Mouse (Mus musculus) ES-E14 (cell line): ENCODE data around the gene Trabd. TPM values are rescaled to one million over a fixed set of nuclear protein-coding genes. Genes with fewer than 3 reads are reported as not detected.
A peak's percentile ranks its signal among the peaks of the same experiment; 100 is the strongest.

Experiments
- DNase-seq: peaks from one replicate; pipeline ENCODE4 v3.0.0-alpha.2; 2013; ENCODE audit warnings: low read depth, low spot score
- H3K27ac ChIP-seq: 2 replicates; pipeline ENCODE4 v1.5.1; 2012; ENCODE audit warnings: low read depth, mild to moderate bottlenecking, low read length, moderate library complexity, mixed read lengths; ENCODE audit not compliant: poor library complexity, insufficient read depth, severe bottlenecking
- H3K36me3 ChIP-seq: 2 replicates; pipeline ENCODE4 v1.6.1; 2012; ENCODE audit warnings: mild to moderate bottlenecking, low read length, moderate library complexity, mixed read lengths; ENCODE audit not compliant: control insufficient read depth, poor library complexity, insufficient read depth, severe bottlenecking
- H3K4me1 ChIP-seq, 2 experiments: fragments of 150-350 bp in 1 of 2; sonication (generic) in 1 of 2; 2 replicates each; pipeline ENCODE4 v1.6.1; 2012; ENCODE audit warnings: low read length in 2 of 2, mild to moderate bottlenecking in 1 of 2, mixed read lengths in 1 of 2; ENCODE audit not compliant: control insufficient read depth in 2 of 2, insufficient read depth in 2 of 2, poor library complexity in 1 of 2
- H3K4me3 ChIP-seq, 2 experiments: fragments of 150-350 bp in 1 of 2; sonication (generic) in 1 of 2; 2 replicates each; pipeline ENCODE4 v1.5.1; 2012; ENCODE audit warnings: low read length in 2 of 2, low read depth in 1 of 2, mild to moderate bottlenecking in 1 of 2, mixed read lengths in 1 of 2; ENCODE audit not compliant: insufficient read depth in 1 of 2, poor library complexity in 1 of 2, severe bottlenecking in 1 of 2
- H3K9ac ChIP-seq: 2 replicates; pipeline ENCODE4 v1.6.1; 2012; ENCODE audit warnings: low read depth, mild to moderate bottlenecking, low read length, mixed read lengths; ENCODE audit not compliant: poor library complexity, insufficient read depth, severe bottlenecking
- H3K9me3 ChIP-seq: fragments of 150-350 bp; sonication (generic); 2 replicates; pipeline ENCODE4 v1.6.1; 2012; ENCODE audit warnings: low read depth, mild to moderate bottlenecking, low read length; ENCODE audit not compliant: control insufficient read depth, insufficient read depth
- CHD2 ChIP-seq: IDR thresholded peaks from 2 replicates; pipeline ENCODE4 v1.6.1; 2014; ENCODE audit warnings: mild to moderate bottlenecking, low read depth, low read length, inconsistent platforms
- HCFC1 ChIP-seq: IDR thresholded peaks from 2 replicates; pipeline ENCODE4 v1.6.1; 2012; ENCODE audit warnings: low read length, inconsistent platforms, borderline replicate concordance; ENCODE audit not compliant: insufficient read depth
- MAFK ChIP-seq: IDR thresholded peaks from 2 replicates; pipeline ENCODE4 v1.6.1; 2014; ENCODE audit warnings: mild to moderate bottlenecking, low read depth, low read length, inconsistent platforms; ENCODE audit not compliant: insufficient read depth
- ZC3H11A ChIP-seq: IDR thresholded peaks from 2 replicates; pipeline ENCODE4 v1.6.1; 2012; ENCODE audit warnings: low read depth, mild to moderate bottlenecking, inconsistent platforms, low read length, borderline replicate concordance
- ZNF384 ChIP-seq: IDR thresholded peaks from 2 replicates; pipeline ENCODE4 v1.6.1; 2012; ENCODE audit warnings: low read depth, low read length, inconsistent platforms
- in situ Hi-C, 2 experiments: fragments of 600-800 bp; cut with MboI; formaldehyde crosslinking; loops; one replicate each; pipeline ENCODE4 v1.15.1; 2025; ENCODE audit warnings: low sequenced_read_pairs in 2 of 2, inconsistent platforms in 1 of 2; ENCODE audit not compliant: unreplicated experiment in 2 of 2
- total RNA-seq: library from RNA; depleted of rRNA; stranded (reverse); fragments of 300-350 nt; gene quantifications from 2 replicates; pipeline ENCODE4 v1.2.3, GENCODE M21; 2012

Trabd gene
- total RNA-seq, 1 experiment = 29.9 TPM

DNA sequence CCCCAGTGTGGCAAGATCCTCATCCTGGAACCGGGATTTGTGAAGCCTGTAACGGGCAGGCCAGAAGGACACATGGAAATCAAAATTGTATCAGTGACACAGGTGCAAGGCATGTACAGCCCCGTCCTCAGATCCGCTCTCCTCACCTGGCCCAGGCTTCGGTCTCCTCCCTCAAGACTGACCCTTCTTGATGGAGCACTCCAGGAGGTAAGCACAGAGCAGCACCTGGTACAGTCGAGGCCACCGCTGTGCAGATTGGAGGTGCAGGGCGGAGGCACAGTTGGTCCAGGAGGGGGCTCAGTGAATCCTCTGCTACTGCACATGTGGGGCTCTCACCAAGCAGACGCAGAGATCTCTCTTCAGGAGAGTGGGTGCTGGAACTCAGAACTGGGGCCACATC is 50.4 kb downstream of the Trabd start:
- in situ Hi-C loops = no loop called here
- no peak for DNase-seq
- Histone ChIP-seq H3K9me3 (no peaks in the 10 kb centered on the region), H3K36me3 (no peaks in the 10 kb centered on the region; the same call in 1 of the 2 replicates), H3K27ac (no peak overlapping the region), H3K9ac (no peak overlapping the region), H3K4me3 (no peak overlapping the region), H3K4me1 (peaks cover 0 to 10% of the 10 kb centered on the region in 2 experiments; a peak in 1 of 4 replicates)
- TF ChIP-seq HCFC1 (no peak), ZNF384 (no peak), CHD2 (no peak), ZC3H11A (no peak), MAFK (no peak)

DNA sequence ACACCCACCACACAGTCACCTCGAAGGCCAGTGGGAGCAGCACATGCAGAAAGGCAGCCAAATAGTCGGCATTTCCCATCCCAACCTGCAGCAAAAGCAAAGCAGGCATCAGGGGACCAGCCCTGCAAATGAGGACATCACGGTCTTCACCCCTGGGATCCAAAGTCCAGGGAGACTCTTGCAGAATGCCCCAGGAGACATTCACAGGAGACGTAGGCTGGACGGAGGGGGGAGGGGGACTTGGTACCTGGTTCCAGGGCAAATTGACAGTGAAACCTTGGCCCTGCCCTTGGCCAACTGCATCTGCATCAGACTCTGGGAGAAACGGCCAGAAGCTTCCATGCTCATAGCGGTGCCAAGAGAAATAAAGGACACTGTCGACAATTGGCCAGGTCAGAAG is 51.7 kb downstream of the Trabd start:
- Histone ChIP-seq H3K36me3 (no peaks in the 10 kb centered on the region; the same call in 1 of the 2 replicates), H3K9ac (no peak overlapping the region), H3K9me3 (no peaks in the 10 kb centered on the region), H3K4me3 (no peak overlapping the region), H3K27ac (no peak overlapping the region), H3K4me1 (peaks cover 0 to 10% of the 10 kb centered on the region in 2 experiments; a peak in 1 of 4 replicates)
- DNase-seq = no peak
- TF ChIP-seq CHD2 (no peak), ZNF384 (no peak), HCFC1 (no peak), MAFK (no peak), ZC3H11A (no peak)
- in situ Hi-C loops = no loop called here

DNA sequence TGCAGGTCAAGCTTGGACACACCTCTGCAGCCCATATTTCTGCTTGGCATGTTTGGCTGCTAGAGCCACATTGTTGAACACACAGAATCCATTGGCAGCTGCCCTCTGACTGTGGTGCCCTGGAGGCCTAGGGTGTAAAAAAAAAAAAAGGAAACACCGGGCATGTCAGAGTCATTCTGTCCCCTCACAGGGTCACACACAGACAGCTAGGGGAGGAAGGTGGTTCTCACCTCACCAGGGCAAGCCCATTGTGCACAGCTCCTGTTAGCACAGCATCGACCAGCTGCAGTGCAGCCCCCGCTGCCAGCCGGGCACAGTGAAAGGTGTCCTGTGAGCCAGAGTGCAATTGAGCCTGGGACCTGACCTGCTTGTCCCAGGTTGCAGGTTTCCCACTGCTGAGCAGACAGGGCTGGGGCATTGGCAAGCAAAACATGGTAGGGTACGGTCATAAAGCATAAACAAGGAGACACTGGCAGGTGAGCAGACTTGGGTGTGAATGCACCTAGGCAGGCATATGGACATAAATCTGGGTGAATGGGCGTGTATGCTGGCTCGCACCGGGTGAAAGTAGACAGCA is 52.5 kb downstream of the Trabd start:
- H3K4me3 ChIP-seq = peak overlapping the region in 1 of 2 experiments; percentile 57; a peak in 1 of 4 replicates
- H3K36me3 ChIP-seq = peaks cover 3% of the 10 kb centered on the region; the same call in 1 of the 2 replicates
- H3K27ac ChIP-seq = no peak overlapping the region
- peaks cover 0 to 6% of the 10 kb centered on the region in 2 experiments; a peak in 1 of 4 replicates for H3K4me1 ChIP-seq
- H3K9ac ChIP-seq = no peak overlapping the region
- no peak for DNase-seq
- no peaks in the 10 kb centered on the region for H3K9me3 ChIP-seq
- no peak for TF ChIP-seq HCFC1
- TF ChIP-seq CHD2 = no peak
- TF ChIP-seq ZNF384 = no peak
- TF ChIP-seq MAFK = no peak
- no peak for TF ChIP-seq ZC3H11A
- in situ Hi-C loops = no loop called here

DNA sequence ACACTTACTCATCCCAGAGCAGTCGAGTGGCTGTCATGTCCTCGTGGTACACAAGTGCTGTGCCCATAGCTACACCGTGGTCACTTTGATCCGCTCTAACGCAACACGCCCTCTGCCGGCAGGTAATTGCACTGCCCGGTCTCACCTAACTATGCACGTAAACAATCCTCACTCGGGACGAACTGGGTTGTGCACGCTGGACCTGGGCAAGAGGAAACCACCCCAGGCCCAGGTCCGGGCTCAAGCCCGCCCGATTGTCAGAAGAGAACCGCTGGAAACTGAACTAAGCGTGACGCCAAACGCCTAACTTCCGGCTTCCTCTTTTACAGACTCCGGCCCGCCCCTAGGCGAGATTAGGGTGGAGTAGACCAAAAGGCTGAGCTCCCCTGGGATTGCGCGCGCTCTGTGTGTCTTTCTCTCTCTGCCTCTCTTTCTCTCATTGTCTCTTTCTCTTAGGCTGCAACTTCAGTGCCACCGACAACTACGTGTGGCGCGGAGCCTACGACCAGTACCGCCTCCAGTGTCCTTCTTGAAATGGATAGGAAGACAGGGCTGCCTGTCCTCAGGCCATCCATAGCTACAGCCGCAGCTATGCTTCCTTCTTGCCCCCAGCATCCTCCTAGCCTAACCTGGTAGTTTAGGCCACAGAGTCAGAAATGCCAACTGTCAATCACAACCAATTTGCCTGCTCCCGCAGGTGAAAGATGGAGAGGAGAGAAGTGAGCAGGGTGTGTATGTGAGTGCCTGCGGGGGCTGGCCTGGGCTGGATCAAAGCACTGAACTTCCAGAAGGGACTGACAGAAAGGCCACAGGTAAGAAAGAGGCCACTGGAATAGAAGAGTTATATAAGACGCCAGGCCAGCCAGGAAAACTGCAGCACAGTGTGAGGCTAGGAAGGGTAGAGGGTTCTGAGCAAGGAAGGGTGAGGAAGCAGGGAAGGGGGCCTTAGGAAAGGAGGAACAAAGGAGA is 53.7 kb downstream of the Trabd start, which contains the start of gene Hdac10:
Hdac10 (minus strand) TSS at position 319 of the 969 bp plus-strand sequence.
- peaks cover 6% of the 10 kb centered on the region; the same call in 1 of the 2 replicates for H3K36me3 ChIP-seq
- H3K4me3 ChIP-seq = peak within 1 kb of the TSS; percentile 57 to 82
- in situ Hi-C loops = no loop called here
- H3K9ac ChIP-seq = peak within 1 kb of the TSS; percentile 74
- TF ChIP-seq HCFC1 (peak; percentile 36; the same call in 1 of the 2 replicates), MAFK (no peak), ZC3H11A (0 out of 2 replicates have a peak, but pooled peaks have one; percentile 42)
- peaks cover 0 to 6% of the 10 kb centered on the region in 2 experiments; a peak in 1 of 4 replicates for H3K4me1 ChIP-seq
- DNase-seq = peak; percentile 69
- H3K27ac ChIP-seq = 0 out of 2 replicates have a peak within 1 kb of the TSS, but pooled peaks have one; percentile 14
- no peaks in the 10 kb centered on the region for H3K9me3 ChIP-seq
